Comparison of ENCODE assay signal across 25 mouse cellular contexts in genomic region chr7:112589530-112589929, GRCm38 (mm10).
A peak's percentile ranks its signal among the peaks of the same experiment; 100 is the strongest.
DNase-seq lines count a peak whose midpoint lies in the region; ATAC-seq and TF ChIP-seq lines count a peak whose summit lies in the region.
"Had no signal": no experiment of that assay in that cellular context is flagged by ENCODE, and none has a peak within 500 bp of the region (broad histone marks: within the 10 kb centered on the region; RNA-seq: fewer than 3 reads in every experiment).

No protein-coding gene starts in this region.

- H3K4me3 ChIP-seq in forebrain, embryonic 13.5 days, result no peak overlapping the region
- no peak overlapping the region for H3K4me3 ChIP-seq in forebrain, embryonic 12.5 days (replicated peaks)
- no peak overlapping the region for H3K4me3 ChIP-seq in midbrain, embryonic 14.5 days (replicated peaks; ENCODE audit: low read depth, low read length)
- H3K4me3 ChIP-seq in midbrain, embryonic 16.5 days (ENCODE audit: low read depth, low read length), result no peak overlapping the region
- H3K4me3 ChIP-seq: kidney, embryonic 15.5 days; left cerebral cortex, adult 2 months; limb, embryonic 12.5 days; liver, embryonic 15.5 days had no signal

- H3K36me3 ChIP-seq in forebrain, embryonic 13.5 days (ENCODE audit: poor library complexity, severe bottlenecking), result peaks cover 3% of the 10 kb centered on the region; the same call in 1 of the 2 replicates
- no peaks in the 10 kb centered on the region; the same call in 1 of the 2 replicates for H3K36me3 ChIP-seq in forebrain, embryonic 12.5 days (replicated peaks)
- no peaks in the 10 kb centered on the region for H3K36me3 ChIP-seq in midbrain, embryonic 14.5 days (ENCODE audit: control insufficient read depth, insufficient read depth, low read length)
- H3K36me3 ChIP-seq in midbrain, embryonic 16.5 days (ENCODE audit: control insufficient read depth, insufficient read depth, low read length), result no peaks in the 10 kb centered on the region
- H3K36me3 ChIP-seq: liver, embryonic 15.5 days had no signal

- DNase-seq in midbrain, embryonic 14.5 days, result peak; percentile 20
- peak; percentile 66 for DNase-seq in brain, embryonic 14.5 days (ENCODE audit: low read depth)
- DNase-seq in retina, postnatal 1 day, result peak; percentile 77
- DNase-seq: adrenal gland, postnatal 25 days; cerebellum, adult 2 months; cerebellum, postnatal 14 days; forebrain, postnatal 0 days; gastrocnemius, postnatal 25 days; heart, adult 11 months; heart, postnatal 4 days; kidney, adult 18-20 months; kidney, postnatal 25 days; lung, embryonic 14.5 days; right cerebral cortex, postnatal 14 days; thymus, postnatal 4 days had no signal

- no peaks in the 10 kb centered on the region for H3K27me3 ChIP-seq in forebrain, embryonic 13.5 days
- no peaks in the 10 kb centered on the region for H3K27me3 ChIP-seq in forebrain, embryonic 12.5 days
- no peaks in the 10 kb centered on the region for H3K27me3 ChIP-seq in midbrain, embryonic 14.5 days (ENCODE audit: control insufficient read depth, insufficient read depth, low read length)
- no peaks in the 10 kb centered on the region for H3K27me3 ChIP-seq in midbrain, embryonic 16.5 days (ENCODE audit: control insufficient read depth, insufficient read depth, low read depth, low read length)
- H3K27me3 ChIP-seq: kidney, embryonic 15.5 days; limb, embryonic 12.5 days; liver, embryonic 15.5 days had no signal

- no peak overlapping the region for H3K27ac ChIP-seq in forebrain, embryonic 13.5 days
- no peak overlapping the region for H3K27ac ChIP-seq in forebrain, embryonic 12.5 days
- H3K27ac ChIP-seq in midbrain, embryonic 14.5 days (replicated peaks; ENCODE audit: low read depth, low read length), result no peak overlapping the region
- H3K27ac ChIP-seq in midbrain, embryonic 16.5 days (ENCODE audit: low read length), result no peak overlapping the region
- H3K27ac ChIP-seq: kidney, embryonic 15.5 days; left cerebral cortex, adult 2 months; limb, embryonic 12.5 days; liver, embryonic 15.5 days had no signal

- H3K9me3 ChIP-seq in forebrain, embryonic 13.5 days (replicated peaks), result 0 out of 2 replicates have a peak, but pooled peaks cover 4% of the 10 kb centered on the region
- peaks cover 4% of the 10 kb centered on the region; the same call in 1 of the 2 replicates for H3K9me3 ChIP-seq in forebrain, embryonic 12.5 days
- H3K9me3 ChIP-seq in midbrain, embryonic 14.5 days (ENCODE audit: control insufficient read depth, low read length), result no peaks in the 10 kb centered on the region
- H3K9me3 ChIP-seq in midbrain, embryonic 16.5 days (replicated peaks; ENCODE audit: control insufficient read depth, low read length, poor library complexity, severe bottlenecking), result 0 out of 2 replicates have a peak, but pooled peaks cover 2% of the 10 kb centered on the region
- H3K9me3 ChIP-seq: kidney, embryonic 15.5 days; liver, embryonic 15.5 days had no signal

- ATAC-seq in forebrain, embryonic 13.5 days, result peak; percentile 30; the same call in 1 of the 2 replicates
- no peak for ATAC-seq in forebrain, embryonic 12.5 days (ENCODE audit: low FRiP score)
- ATAC-seq in midbrain, embryonic 14.5 days (ENCODE audit: low FRiP score, low TSS enrichment), result no peak
- ATAC-seq in midbrain, embryonic 16.5 days, result no peak
- ATAC-seq in megakaryocyte progenitor cell, adult 5-6 weeks (replicated peaks; ENCODE audit: poor library complexity), result no peak
- ATAC-seq: forebrain, postnatal 0 days had no signal

- no peak overlapping the region for H3K4me2 ChIP-seq in forebrain, embryonic 13.5 days
- no peak overlapping the region for H3K4me2 ChIP-seq in forebrain, embryonic 12.5 days
- no peak overlapping the region for H3K4me2 ChIP-seq in midbrain, embryonic 14.5 days (ENCODE audit: low read length)
- no peak overlapping the region for H3K4me2 ChIP-seq in midbrain, embryonic 16.5 days (ENCODE audit: low read length)
- H3K4me2 ChIP-seq: heart, embryonic 11.5 days; kidney, embryonic 15.5 days; limb, embryonic 12.5 days; liver, embryonic 15.5 days; lung, embryonic 14.5 days; midbrain, embryonic 11.5 days had no signal

- 21% methylated on average over 6 of the region's 6 CpGs for WGBS in forebrain, embryonic 13.5 days
- WGBS in forebrain, embryonic 12.5 days, result 38% methylated on average over 6 of the region's 6 CpGs
- WGBS in midbrain, embryonic 14.5 days, result 60% methylated on average over 6 of the region's 6 CpGs
- 53% methylated on average over 6 of the region's 6 CpGs for WGBS in midbrain, embryonic 16.5 days

- no peak overlapping the region for H3K9ac ChIP-seq in forebrain, embryonic 13.5 days
- no peak overlapping the region for H3K9ac ChIP-seq in forebrain, embryonic 12.5 days
- no peak overlapping the region for H3K9ac ChIP-seq in midbrain, embryonic 14.5 days (replicated peaks; ENCODE audit: low read length)
- no peak overlapping the region for H3K9ac ChIP-seq in midbrain, embryonic 16.5 days (ENCODE audit: low read depth, low read length)
- H3K9ac ChIP-seq: forebrain, postnatal 0 days; kidney, embryonic 15.5 days; limb, embryonic 12.5 days; liver, embryonic 15.5 days; lung, embryonic 14.5 days had no signal

- TF ChIP-seq POLR2A in brain, embryonic 14.5 days (IDR thresholded peaks at IDR 0.05; ENCODE audit: borderline replicate concordance, extremely low read depth, insufficient read depth, insufficient read length, poor library complexity, severe bottlenecking), result no peak

- peaks cover 13% of the 10 kb centered on the region for H3K4me1 ChIP-seq in forebrain, embryonic 13.5 days
- H3K4me1 ChIP-seq in forebrain, embryonic 12.5 days, result peaks cover 24% of the 10 kb centered on the region
- H3K4me1 ChIP-seq in midbrain, embryonic 14.5 days (ENCODE audit: control insufficient read depth, insufficient read depth, low read length), result 0 out of 2 replicates have a peak, but pooled peaks cover 8% of the 10 kb centered on the region
- peaks cover 4% of the 10 kb centered on the region; the same call in 1 of the 2 replicates for H3K4me1 ChIP-seq in midbrain, embryonic 16.5 days (ENCODE audit: control insufficient read depth, insufficient read depth, low read length)
- H3K4me1 ChIP-seq: limb, embryonic 12.5 days; liver, embryonic 15.5 days had no signal

- no peak for TF ChIP-seq CTCF in brain, embryonic 14.5 days (IDR thresholded peaks at IDR 0.05; ENCODE audit: borderline replicate concordance, extremely low read depth, insufficient read depth, insufficient read length)

Comparison
In these comparisons a context has a peak if more than half of its experiments do, and no peak if none do; other contexts are left out.
1. DNase-seq: peak in every context shown above with its lines; median percentile 77 in retina, postnatal 1 day; 66 in brain, embryonic 14.5 days; 20 in midbrain, embryonic 14.5 days.